Mouse (Mus musculus): Measurements from ENCODE around the gene Wnt5a. TPM values are rescaled to one million over a fixed set of nuclear protein-coding genes. Genes with fewer than 3 reads are reported as not detected.

The Wnt5a gene
- polyA plus RNA-seq, 1 experiment from 2014 or later = 40.4 TPM

DNA sequence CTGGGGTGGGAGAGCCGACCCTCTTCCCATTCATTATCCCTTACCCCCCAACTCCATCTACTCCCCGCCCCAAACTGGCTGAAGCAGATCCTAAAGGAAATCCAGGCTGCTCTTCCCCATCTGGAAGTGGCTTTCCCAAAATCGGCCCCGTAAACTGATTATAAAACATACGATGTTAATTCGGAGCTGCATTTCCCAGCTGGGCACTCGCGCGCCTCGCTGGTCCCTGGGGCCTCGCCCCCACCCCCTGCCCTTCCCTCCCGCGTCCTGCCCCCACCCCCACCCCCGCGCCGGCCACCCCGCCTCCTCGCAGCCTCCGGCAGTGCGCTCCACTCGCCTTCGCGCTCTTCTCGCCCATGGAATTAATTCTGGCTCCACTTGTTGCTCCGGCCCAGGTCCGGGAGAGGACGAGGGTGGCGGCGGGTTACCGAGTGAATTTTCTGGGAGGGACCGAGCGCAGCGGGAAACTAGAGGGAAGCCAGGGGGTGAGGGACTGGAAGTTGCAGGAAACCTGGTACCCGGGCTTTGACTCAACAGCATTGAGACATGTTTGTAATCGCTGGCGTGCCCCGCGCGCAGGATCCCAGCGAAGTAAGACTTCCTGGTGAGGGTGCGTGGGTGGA is 6.6 kb downstream of the Wnt5a start:
- H3K27me3 ChIP-seq (replicated peaks; ENCODE audit: low read depth, poor library complexity, severe bottlenecking) = peaks cover 46% of the 10 kb centered on the region
- under 1% methylated on average over 41 of the region's 41 CpGs for WGBS
- H3K36me3 ChIP-seq (replicated peaks) = peaks cover 39% of the 10 kb centered on the region
- H3K4me1 ChIP-seq = peaks cover 84% of the 10 kb centered on the region
- DNase-seq (ENCODE audit: low spot score) = peak; percentile 81
- H3K9me3 ChIP-seq = no peaks in the 10 kb centered on the region
- H3K27ac ChIP-seq (replicated peaks) = peak overlapping the region; percentile 99
- H3K4me3 ChIP-seq = peak overlapping the region; percentile 79

DNA sequence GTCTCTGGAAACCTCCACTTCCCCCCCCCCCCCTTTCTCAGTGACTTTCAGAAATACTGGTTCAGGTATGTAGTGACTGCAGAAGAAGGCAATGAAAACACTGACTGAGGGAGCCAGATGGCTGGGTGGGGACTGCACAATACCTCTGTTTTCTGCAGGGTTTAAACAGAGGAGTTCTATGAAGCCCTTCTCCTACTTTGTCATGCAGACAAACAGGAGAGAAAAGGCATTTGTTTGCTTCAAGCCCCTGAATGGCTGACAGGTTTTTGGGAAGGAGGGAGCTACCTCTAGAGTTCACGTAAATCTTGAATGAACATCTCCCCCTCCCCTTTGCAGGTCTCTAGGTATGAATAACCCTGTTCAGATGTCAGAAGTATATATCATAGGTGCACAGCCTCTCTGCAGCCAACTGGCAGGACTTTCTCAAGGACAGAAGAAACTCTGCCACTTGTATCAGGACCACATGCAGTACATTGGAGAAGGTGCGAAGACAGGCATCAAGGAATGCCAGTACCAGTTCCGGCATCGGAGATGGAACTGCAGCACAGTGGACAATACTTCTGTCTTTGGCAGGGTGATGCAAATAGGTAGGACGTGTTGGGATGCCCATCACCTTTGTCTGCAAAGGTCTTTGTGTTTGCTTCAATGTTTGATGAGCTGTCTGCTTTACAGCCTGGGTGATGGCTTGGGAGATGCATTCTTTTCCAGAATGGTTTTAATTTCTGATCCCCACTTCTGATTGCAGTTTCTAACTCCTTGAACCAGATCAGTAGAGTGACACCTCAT is 8.4 kb downstream of the Wnt5a start:
- H3K36me3 ChIP-seq (replicated peaks) = peaks cover 57% of the 10 kb centered on the region
- H3K27me3 ChIP-seq (replicated peaks; ENCODE audit: low read depth, poor library complexity, severe bottlenecking) = peaks cover 53% of the 10 kb centered on the region
- H3K9me3 ChIP-seq = no peaks in the 10 kb centered on the region
- peaks cover 79% of the 10 kb centered on the region for H3K4me1 ChIP-seq
- peak overlapping the region; percentile 79; the same call in 1 of the 2 replicates for H3K4me3 ChIP-seq
- 73% methylated on average over 5 of the region's 5 CpGs for WGBS
- DNase-seq (ENCODE audit: low spot score) = no peak
- H3K27ac ChIP-seq (replicated peaks) = no peak overlapping the region

DNA sequence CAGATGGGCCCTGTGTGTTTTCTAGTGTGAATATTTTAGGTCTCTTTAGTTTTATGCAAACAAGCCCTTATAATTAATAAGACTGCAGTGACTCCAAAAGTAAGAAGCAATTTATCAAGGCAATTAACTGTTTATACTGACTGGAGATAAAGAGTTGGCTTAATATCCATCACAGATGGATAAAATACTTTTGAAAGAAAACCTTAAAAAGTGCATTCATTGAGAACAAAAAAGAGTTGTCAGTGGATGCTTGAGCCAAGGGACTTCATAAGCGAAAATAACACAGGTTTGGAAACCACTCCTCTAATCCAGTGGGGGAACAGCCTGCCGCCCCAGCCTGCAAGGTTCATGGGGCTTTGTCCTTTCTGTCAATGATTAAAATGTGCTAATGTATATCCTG is 9.6 kb downstream of the Wnt5a start:
- WGBS = 36% methylated on average over 2 of the region's 2 CpGs
- peaks cover 69% of the 10 kb centered on the region for H3K36me3 ChIP-seq (replicated peaks)
- peaks cover 72% of the 10 kb centered on the region for H3K4me1 ChIP-seq
- DNase-seq (ENCODE audit: low spot score) = no peak
- no peak overlapping the region for H3K27ac ChIP-seq (replicated peaks)
- no peaks in the 10 kb centered on the region for H3K9me3 ChIP-seq
- peaks cover 46% of the 10 kb centered on the region for H3K27me3 ChIP-seq (replicated peaks; ENCODE audit: low read depth, poor library complexity, severe bottlenecking)
- H3K4me3 ChIP-seq = peak overlapping the region; percentile 24; the same call in 1 of the 2 replicates

DNA sequence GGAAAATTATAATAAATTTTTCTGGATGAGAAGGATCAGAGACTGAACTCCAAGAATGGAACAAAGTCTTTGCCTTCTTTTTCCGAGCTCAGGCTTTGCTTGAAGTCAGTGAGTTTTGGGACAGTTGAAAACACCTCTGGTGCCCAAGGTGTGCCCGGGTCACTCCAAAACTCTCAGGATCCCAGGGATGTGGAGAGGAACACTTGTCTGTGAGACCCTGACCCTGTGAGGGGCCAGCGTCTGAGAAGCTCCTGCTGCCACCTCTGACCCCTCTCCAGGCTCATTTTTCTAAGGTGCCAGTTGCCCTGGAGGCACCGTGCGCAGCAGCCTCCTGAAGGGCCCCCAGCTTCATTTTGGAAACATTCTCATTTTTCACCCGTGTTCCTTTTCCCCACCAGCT is 10.8 kb downstream of the Wnt5a start:
- peak overlapping the region; percentile 24; the same call in 1 of the 2 replicates for H3K4me3 ChIP-seq
- peaks cover 81% of the 10 kb centered on the region for H3K36me3 ChIP-seq (replicated peaks)
- H3K27me3 ChIP-seq (replicated peaks; ENCODE audit: low read depth, poor library complexity, severe bottlenecking) = peaks cover 46% of the 10 kb centered on the region
- no peak overlapping the region for H3K27ac ChIP-seq (replicated peaks)
- H3K4me1 ChIP-seq = peaks cover 61% of the 10 kb centered on the region
- 38% methylated on average over 6 of the region's 6 CpGs for WGBS
- no peaks in the 10 kb centered on the region for H3K9me3 ChIP-seq
- no peak for DNase-seq (ENCODE audit: low spot score)

DNA sequence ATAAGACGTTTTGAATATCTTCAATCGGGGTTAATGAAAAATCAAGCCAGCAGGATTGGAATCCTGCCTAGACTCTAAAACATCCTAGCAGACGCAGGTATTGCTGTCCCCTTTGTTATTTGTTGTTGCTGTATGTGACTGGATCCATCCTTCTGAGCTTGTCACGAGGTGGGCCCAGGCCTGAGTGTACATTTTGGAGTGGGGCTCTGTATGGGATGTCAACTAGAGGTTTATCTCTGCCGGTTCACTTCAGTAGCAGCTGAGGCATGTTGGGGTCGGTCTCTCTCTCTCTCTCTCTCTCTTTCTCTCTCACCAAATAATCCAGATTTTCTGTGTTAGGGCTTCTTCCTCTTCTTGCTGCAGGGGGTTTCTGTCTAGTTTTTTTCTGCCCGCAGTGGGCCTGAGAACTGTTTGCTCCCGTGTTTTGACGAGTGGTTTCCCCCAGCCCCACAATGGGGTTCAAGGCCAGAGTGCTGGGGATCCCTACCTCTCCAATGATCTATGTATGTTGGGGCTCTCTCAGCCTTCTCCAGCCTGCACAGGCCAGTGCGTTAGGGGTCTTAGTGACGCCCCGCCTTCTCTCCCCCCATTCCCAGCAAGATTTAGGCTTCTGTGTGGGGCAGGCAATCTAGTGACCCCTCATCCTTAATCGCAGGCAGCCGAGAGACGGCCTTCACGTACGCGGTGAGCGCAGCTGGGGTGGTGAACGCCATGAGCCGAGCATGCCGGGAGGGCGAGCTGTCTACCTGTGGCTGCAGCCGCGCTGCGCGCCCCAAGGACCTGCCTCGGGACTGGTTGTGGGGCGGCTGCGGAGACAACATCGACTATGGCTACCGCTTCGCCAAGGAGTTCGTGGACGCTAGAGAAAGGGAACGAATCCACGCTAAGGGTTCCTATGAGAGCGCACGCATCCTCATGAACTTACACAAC is 13.3 kb downstream of the Wnt5a start:
- H3K4me1 ChIP-seq = peaks cover 36% of the 10 kb centered on the region
- no peak overlapping the region for H3K4me3 ChIP-seq
- H3K27me3 ChIP-seq (replicated peaks; ENCODE audit: low read depth, poor library complexity, severe bottlenecking) = peaks cover 35% of the 10 kb centered on the region
- H3K9me3 ChIP-seq = no peaks in the 10 kb centered on the region
- H3K27ac ChIP-seq (replicated peaks) = no peak overlapping the region
- WGBS = 55% methylated on average over 39 of the region's 39 CpGs
- no peak for DNase-seq (ENCODE audit: low spot score)
- H3K36me3 ChIP-seq (replicated peaks) = peaks cover 97% of the 10 kb centered on the region

DNA sequence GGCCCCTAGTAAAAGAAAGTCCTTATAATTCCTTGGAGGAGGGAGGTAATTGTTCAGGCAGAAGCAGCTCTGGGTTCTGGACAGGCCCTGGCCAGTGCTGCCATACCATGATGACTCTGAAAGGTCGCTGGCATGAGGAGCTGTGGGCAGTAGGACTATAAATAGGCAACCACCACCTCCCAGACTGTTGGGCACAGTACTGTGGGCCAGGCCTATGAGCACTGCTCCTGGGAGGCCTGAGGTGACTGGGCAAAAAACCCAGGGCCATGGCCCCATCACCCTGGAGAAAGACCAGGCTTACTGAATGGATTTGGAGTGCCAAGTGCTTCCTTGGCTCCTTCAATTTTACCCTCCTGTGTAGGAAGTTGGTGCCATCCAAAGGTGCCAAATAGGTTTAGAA is 16.6 kb downstream of the Wnt5a start:
- 73% methylated on average over 1 of the region's 1 CpGs for WGBS
- Histone ChIP-seq H3K9me3 (no peaks in the 10 kb centered on the region), H3K36me3 (replicated peaks) (peaks cover 86% of the 10 kb centered on the region), H3K4me1 (peaks cover 13% of the 10 kb centered on the region), H3K27me3 (replicated peaks; ENCODE audit: low read depth, poor library complexity, severe bottlenecking) (peaks cover 15% of the 10 kb centered on the region), H3K27ac (replicated peaks) (no peak overlapping the region), H3K4me3 (no peak overlapping the region)
- no peak for DNase-seq (ENCODE audit: low spot score)

DNA sequence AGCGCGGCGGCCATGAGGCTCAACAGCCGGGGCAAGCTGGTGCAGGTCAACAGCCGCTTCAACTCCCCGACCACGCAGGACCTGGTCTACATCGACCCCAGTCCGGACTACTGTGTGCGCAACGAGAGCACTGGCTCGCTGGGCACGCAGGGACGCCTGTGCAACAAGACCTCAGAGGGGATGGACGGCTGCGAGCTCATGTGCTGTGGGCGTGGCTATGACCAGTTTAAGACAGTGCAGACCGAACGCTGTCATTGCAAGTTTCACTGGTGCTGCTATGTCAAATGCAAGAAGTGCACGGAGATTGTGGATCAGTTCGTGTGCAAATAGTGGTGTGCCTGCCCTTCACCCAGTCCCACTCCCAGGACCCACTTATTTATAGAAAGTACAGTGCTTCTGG is 18.1 kb downstream of the Wnt5a start:
- H3K36me3 ChIP-seq (replicated peaks) = peaks cover 71% of the 10 kb centered on the region
- H3K27ac ChIP-seq (replicated peaks) = no peak overlapping the region
- WGBS = 76% methylated on average over 21 of the region's 21 CpGs
- no peak for DNase-seq (ENCODE audit: low spot score)
- peaks cover 20% of the 10 kb centered on the region for H3K4me1 ChIP-seq
- no peaks in the 10 kb centered on the region for H3K9me3 ChIP-seq
- H3K4me3 ChIP-seq = no peak overlapping the region
- H3K27me3 ChIP-seq (replicated peaks; ENCODE audit: low read depth, poor library complexity, severe bottlenecking) = peaks cover 7% of the 10 kb centered on the region; the same call in 1 of the 2 replicates

DNA sequence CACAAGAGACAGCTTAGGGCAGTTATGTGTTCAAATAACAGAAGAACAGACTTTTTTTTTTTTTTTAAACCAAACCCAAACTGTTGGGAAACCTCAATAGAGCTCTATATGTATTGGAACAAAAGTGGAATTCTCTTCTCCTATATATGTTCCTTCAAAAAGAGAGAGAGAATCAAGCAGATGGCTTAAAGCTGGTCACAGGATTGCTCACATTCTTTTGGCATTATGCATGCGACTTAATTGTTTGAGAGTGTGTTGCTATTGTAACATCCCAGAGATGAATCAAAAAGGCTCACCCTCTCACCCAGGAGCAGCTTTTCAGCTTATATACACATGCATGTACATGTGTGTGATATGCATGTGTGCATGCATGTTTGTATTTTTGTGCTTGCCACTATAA is 21.0 kb downstream of the Wnt5a start:
- H3K4me1 ChIP-seq = peaks cover 20% of the 10 kb centered on the region
- H3K36me3 ChIP-seq (replicated peaks) = peaks cover 41% of the 10 kb centered on the region
- H3K27me3 ChIP-seq (replicated peaks; ENCODE audit: low read depth, poor library complexity, severe bottlenecking) = no peaks in the 10 kb centered on the region
- 75% methylated on average over 1 of the region's 1 CpGs for WGBS
- no peak overlapping the region for H3K27ac ChIP-seq (replicated peaks)
- H3K4me3 ChIP-seq = no peak overlapping the region
- DNase-seq (ENCODE audit: low spot score) = no peak
- H3K9me3 ChIP-seq = no peaks in the 10 kb centered on the region

DNA sequence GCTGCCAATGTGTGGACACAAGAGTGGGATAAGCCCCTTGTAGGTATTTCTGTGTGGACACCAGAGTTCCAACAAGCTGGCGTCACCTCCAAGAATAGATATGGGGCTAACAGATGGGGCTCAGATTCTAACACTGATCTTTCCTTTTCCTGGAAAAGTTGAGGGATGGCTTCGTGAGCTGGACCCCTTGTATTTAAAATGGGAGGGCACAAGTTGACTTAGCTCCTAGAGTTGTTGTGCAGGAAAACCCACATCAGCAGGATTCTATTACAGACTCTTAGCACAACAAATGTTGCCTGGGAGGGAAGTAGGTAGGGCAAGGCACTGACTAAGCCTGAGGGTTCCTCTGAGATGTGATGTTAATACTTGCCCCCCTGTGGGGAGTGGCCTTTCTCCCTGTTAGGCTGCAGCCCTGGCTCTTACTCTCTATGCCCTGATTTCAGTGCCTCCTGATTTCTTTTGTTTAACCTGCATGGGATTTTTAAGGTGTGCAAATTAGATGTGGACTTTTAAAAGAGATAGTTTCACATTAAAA is 23.7 kb downstream of the Wnt5a start:
- WGBS = 65% methylated on average over 2 of the region's 2 CpGs
- Histone ChIP-seq H3K9me3 (no peaks in the 10 kb centered on the region), H3K27me3 (replicated peaks; ENCODE audit: low read depth, poor library complexity, severe bottlenecking) (no peaks in the 10 kb centered on the region)

DNA sequence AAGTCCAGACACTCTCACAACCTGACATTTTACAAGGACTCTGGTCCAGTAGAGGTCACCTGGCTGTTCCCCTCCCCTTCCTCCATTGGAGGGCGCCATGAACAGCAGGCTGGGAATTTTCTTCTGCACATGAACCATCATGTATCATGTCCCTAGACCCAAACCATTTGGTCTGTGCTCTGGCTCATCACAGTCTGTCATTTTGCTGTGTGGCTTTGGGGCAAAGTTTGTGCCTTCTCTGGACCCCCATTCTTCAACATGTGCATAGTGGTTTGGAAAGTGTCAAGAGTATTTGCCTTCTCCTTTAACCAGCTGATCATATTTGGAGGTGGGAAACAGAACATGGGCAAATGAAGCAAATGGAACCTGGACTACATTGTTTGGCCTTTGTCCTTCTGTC is 27.0 kb downstream of the Wnt5a start:
- no peak overlapping the region for H3K27ac ChIP-seq (replicated peaks)
- H3K4me1 ChIP-seq = peaks cover 11% of the 10 kb centered on the region
- WGBS = 40% methylated on average over 1 of the region's 1 CpGs
- H3K36me3 ChIP-seq (replicated peaks) = no peaks in the 10 kb centered on the region
- no peaks in the 10 kb centered on the region for H3K9me3 ChIP-seq
- no peak for DNase-seq (ENCODE audit: low spot score)
- H3K27me3 ChIP-seq (replicated peaks; ENCODE audit: low read depth, poor library complexity, severe bottlenecking) = no peaks in the 10 kb centered on the region
- no peak overlapping the region for H3K4me3 ChIP-seq

More for the DNA sequence above, 23.7 kb downstream of the Wnt5a start:
- Histone ChIP-seq H3K4me3 (no peak overlapping the region), H3K36me3 (replicated peaks) (peaks cover 15% of the 10 kb centered on the region), H3K27ac (replicated peaks) (no peak overlapping the region), H3K4me1 (peaks cover 20% of the 10 kb centered on the region)
- no peak for DNase-seq (ENCODE audit: low spot score)

DNA sequence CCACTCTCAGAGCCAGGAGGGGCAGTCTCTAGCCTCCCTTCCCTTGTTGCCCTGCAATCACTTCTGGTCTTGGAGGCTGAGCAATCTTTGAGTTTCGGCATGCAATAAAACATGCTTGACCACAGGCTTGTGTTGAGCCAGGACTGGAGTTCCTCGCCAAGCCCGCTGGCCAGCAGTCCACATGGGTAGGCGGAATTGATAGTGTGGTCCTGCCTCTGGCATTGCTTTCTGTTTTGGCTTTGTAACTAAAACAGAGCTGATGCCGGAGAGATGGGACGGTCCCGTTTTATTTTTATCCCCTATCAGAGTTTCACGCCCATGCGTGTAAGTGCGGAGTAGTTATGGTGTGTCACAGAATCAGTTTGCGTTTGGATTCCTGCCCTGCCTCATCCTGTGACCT is 28.4 kb downstream of the Wnt5a start:
- DNase-seq (ENCODE audit: low spot score) = no peak
- no peaks in the 10 kb centered on the region for H3K27me3 ChIP-seq (replicated peaks; ENCODE audit: low read depth, poor library complexity, severe bottlenecking)
- no peaks in the 10 kb centered on the region for H3K36me3 ChIP-seq (replicated peaks)
- H3K27ac ChIP-seq (replicated peaks) = no peak overlapping the region
- 94% methylated on average over 11 of the region's 11 CpGs for WGBS
- no peaks in the 10 kb centered on the region for H3K9me3 ChIP-seq
- no peak overlapping the region for H3K4me3 ChIP-seq
- peaks cover 8% of the 10 kb centered on the region for H3K4me1 ChIP-seq

DNA sequence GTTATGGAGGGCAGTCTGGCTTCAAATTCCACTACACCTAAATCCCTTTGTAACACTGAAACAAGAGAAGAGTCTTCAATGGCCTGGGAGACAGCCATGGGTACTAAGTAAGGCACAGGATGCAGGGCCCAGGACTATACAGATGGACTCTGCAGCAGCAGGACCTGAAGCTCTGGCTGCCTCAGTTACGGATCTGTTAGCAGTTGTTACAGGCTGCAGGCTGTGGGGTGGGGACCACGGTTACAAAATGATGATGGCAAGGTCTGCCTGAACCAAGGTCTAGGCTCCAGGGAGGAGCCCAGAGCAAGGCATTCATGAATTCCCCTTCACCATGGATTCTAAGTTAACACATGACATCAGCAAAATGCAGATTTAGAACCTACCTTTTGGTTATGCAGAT is 29.3 kb downstream of the Wnt5a start:
- no peak overlapping the region for H3K27ac ChIP-seq (replicated peaks)
- 67% methylated on average over 2 of the region's 2 CpGs for WGBS
- H3K27me3 ChIP-seq (replicated peaks; ENCODE audit: low read depth, poor library complexity, severe bottlenecking) = no peaks in the 10 kb centered on the region
- no peaks in the 10 kb centered on the region for H3K36me3 ChIP-seq (replicated peaks)
- no peak overlapping the region for H3K4me3 ChIP-seq
- DNase-seq (ENCODE audit: low spot score) = no peak
- H3K4me1 ChIP-seq = peaks cover under 1% of the 10 kb centered on the region; the same call in 1 of the 2 replicates
- H3K9me3 ChIP-seq = no peaks in the 10 kb centered on the region

Data from embryonic facial prominence, embryonic 10.5 days (tissue).